Mouse (Mus musculus) gastrocnemius, adult 18-20 months (tissue): ENCODE measurements around the gene Lrrk1. TPM values are rescaled to one million over a fixed set of nuclear protein-coding genes. Genes with fewer than 3 reads are reported as not detected.
A peak's percentile ranks its signal among the peaks of the same experiment; 100 is the strongest.

Source experiments
- DNase-seq: peaks from one replicate; pipeline ENCODE4 v3.0.0; 2021; ENCODE audit warnings: low spot score
- total RNA-seq, 2 experiments: library from RNA; stranded (reverse); gene quantifications; 2 replicates each; pipeline ENCODE4 v1.2.3; 2021

Lrrk1 gene
- total RNA-seq, 2 experiments from 2014 or later = 2.8 to 3.4 TPM

DNA sequence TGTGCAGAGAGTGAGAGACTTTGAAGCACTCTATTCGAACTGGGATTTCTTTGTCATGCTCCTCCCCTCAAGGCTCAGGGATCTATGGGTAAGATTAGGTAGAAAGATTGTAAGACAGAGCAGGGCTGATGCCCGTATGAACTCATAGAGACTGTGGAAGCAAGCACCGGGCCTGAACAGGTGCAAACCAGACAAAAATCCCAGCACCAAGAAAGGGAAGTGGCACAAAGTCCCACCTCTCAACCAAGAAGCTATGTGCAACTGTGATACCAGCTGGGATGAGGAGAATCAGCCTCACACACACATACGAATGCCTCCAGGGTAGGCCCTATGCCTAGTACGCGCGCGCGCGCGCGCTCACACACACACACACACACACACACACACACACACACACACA is 2.3 kb downstream of the Lrrk1 start:
- DNase-seq = no peak

DNA sequence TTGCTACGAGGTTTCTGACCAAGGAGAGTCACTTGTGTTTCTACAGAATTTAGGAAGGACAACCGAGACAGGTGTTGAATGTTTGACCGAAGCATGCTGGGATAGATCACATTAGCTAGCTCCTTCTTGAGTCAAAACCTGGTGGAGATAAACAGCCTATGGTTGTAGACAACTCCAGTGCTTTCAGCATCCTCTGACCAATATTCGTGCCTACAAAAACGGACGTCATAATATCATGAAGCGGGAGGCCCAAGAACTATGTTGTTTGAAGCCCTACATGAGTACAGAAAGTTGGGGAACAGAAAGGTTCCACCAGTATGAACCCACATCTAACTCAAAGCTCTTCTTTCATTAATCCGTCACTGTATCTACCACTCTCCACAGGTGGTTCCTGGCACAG is 3.3 kb downstream of the Lrrk1 start:
- DNase-seq = no peak

DNA sequence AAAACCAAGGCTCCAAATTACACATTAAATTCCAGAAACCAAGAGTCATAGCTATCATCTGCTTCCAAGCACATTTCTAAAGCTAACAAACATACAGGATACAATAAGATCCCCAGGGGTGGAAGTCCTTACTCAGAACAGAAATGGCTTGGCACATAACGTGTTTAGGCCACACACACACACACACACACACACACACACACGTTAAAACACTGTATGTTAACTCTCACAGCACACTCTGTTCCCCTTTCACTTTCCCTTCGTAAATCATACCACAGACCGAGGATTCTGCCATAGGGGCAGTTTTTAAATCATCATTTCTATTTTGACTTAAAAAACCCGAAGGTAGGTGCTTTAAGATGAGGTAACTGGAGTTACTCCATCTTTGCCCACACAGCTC is 3.9 kb downstream of the Lrrk1 start:
- no peak for DNase-seq

DNA sequence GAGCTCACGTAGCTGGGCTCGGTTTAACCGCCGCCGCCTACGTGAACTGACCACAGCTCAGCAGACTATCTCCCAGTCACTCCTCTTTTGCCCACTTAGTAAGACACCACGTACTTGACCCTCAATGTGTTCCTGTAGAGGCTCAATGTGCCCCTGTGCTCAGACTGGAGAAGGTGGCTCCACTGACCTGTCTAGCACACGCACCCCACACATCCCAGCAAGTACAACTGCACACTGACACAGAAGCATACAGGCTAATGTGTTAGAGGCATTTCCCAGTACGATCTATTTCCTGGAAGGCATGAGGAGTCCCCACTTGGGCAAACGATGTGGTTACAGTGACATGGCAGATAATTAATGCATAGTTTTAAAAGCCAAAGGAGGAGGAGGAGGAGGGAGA is 11.6 kb downstream of the Lrrk1 start:
- no peak for DNase-seq

DNA sequence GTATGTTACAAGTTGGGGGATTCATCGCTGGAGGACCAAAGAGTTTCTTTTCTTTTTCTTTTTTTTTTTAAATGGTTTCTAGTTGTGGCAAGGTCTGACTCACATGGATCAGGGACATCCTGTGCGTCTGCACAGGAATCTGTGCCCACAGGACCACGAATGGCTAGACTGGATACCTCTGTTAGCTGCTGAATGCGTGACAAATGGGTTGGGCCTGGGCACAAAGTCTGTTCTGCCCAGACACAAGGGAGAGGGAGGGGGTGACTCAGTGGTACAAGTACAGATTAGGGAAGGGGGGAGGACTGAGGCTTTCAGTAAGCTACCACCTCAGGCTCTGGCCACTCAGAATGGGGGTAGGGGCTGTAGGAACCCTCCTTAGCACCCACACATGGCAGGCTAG is 12.4 kb downstream of the Lrrk1 start:
- DNase-seq = no peak

DNA sequence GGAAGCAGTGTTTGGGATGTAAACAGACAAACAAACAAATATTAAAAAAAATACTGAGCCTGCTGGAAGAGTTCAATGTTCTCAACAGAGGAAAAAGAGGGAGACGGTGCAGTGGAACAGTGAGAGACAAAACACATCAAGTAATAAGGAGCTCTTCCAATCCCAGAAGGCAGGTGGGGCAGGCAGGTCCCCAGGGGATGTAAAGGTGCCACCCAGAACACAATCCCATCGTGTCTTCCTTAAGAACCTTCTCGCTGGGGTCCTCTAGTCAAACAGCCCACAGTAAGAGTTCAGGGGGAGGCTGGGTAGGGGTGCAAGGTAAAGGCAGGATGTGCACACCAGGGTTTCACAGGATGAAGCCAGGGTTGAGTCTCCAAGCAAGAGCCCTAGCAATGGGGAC is 14.8 kb downstream of the Lrrk1 start:
- no peak for DNase-seq

DNA sequence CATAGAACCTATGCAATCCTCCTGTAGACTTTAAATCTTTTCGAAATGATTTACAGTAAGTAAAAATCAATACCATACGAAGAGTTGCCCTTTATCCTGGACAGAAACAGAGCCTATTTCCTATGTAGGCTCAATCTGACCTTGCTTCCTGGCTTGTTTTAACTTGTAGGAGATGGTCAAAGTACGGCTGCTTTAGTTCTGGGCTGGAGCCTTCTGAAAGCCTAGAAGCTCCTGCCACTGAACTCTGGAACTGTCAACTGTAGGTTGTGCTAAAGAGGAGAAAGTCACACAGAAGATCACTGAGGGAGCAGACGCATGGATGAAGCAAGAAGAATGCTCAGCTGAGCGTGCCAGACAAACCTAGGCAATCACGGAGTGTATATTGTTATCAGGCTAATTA is 17.2 kb downstream of the Lrrk1 start:
- DNase-seq = no peak

DNA sequence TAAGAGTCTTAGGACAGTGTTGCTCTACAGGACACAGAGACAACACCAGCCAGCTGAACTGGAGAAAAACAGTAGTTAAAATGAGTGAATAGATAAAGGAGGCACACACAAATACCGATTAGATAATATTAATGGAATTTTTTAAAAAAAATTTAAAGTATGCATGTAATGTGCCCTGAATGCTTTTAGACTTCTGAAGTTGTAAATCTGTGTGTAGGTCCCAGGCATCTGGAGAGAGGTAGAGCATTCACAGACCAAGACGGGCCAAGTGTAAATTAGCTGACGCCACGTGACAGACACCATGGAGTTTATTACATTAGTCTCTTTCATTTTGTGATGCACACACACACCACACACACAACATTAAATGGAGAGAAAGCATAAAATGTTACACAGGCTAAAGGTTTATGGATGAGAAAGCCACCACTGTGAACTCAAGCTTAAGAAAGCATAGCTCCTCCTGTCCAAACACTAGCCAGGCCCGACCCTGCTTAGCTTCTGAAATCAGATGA is 18.2 kb downstream of the Lrrk1 start:
- no peak for DNase-seq

DNA sequence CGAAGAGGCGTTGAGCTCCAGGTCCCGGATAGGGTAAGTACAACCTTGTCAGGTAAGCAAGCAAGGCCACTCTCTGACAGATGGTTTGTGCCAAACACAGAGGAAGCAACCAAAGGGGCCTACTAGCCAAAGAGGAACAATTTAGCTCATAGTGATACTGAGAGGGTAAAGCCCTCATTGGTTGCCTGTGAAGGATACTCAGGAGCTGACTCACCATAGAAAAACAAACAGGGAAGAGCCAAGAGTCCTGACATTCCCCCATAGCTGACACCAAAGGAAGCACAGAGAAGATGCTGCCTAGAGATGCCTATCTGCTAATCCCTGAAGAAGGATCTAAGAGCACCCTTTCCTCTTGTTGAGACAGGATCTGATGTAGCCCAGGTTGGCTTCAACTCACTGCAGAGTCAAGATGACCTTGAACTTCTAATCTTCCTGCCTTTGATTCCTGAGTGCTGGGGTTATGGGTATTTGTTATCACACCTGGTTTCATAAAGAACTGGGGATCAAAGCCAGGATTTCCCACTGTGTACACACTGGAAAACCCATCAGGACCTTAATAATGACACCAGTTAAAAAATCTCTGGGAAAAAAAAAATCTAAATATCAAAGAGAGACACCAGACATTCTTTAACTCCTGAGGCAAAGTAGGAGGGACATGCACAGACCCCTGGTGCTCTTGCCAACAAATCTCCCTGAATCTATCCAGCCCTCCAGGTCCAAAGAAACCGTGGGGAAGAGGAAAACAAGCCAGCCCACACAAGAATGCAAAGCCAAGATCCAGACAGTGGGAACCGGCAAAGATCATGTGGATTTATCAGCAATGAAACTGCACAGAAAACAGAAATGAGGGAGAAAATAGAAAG is 18.8 kb downstream of the Lrrk1 start:
- DNase-seq = no peak

DNA sequence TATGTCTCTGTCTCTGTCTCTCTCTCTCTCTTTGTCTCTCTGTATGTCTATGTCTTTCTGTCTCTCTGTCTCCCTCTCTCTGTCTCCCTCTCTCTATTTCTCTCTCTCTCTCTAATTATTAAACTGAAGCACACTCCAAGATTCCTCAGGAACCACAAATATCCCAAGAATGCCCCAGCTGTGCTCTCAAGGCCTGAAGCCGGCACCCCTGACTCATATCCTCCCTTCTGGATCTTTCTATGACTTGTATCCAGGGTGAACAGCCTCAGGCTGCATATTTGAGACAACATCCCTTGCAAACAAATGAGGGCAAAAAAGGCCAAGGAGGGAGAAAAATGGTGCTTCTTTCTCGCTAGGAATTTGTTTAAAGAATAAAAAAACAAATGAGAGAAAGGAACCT is 22.2 kb downstream of the Lrrk1 start, which contains the start of gene Gm10974:
Gene Gm10974, plus strand, starts transcription at position 2 of the 400 bp plus-strand sequence.
- DNase-seq = peak; percentile 35

DNA sequence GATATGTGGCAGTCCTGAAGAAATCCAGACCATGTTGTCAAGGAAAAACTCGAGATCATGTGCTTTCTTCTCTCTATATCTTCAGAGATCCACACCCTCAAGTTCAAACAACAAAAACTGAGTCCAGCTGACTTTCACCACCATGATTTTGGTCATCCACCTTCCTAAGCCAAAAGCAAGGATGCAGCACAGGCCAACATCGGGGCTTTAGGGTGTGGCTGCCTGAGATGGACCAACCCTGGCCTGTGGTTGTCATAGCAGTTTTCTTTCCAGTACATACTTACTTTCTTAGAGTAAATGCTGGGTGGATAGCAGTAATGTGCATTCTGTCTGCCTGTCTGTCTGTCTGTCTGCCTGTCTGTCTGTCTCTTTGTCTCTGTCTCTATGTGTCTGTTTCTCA is 22.7 kb downstream of the Lrrk1 start:
- DNase-seq = no peak

DNA sequence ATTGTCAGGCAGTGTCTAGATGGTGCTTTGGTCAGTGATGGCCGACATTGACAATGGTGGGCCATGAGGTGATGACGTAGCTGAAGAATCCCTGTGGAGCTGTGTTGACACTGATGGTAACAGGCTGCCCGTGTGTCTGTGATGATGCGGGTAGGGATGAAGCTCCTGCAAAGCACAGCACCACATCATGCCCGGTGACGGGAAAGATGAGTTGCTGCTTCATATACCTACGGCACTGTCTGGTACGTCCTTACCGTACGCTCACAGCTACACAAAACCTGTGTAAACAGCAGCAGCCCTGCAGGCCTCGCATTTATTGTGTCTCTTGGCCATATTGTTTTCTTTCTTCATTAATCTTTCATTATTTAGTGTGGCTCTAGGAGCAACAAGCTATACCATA is 23.7 kb downstream of the Lrrk1 start:
- DNase-seq = no peak

DNA sequence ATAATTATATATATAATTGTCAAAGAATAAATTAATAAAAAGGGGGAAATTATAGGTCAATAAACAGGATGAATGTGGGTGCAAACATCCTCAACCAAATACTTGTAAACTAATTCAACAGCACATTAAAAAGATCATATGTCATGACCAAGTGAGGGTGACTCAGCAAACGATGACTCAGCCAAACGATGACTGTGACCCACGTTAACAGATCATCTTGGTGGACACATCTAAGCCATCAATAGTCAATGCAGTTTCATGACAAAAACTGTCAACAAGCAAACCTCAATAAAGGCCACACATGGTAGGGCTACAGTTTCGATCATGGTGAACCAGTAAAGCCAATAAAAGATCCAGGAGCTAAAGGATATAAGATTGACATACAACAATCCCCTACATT is 29.1 kb downstream of the Lrrk1 start:
- no peak for DNase-seq

DNA sequence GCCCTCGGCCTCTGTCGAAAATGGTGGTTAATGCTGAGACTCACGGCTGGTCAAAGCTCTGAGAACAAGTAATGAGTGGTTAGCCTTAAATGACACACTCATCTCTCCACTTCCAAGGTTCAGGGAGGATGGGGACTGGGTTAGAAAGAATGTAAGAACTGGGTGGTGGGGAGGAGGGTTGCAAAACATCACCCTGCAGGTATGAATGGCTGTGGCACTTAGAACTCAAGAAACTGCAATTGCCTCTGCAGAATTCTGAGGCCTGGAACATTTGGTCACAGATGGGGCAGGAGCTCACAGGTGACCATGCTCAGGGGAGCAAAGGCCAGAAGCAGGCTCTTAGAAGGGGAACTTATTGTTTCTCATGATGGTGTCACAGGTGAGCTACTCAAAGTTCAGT is 29.7 kb downstream of the Lrrk1 start:
- no peak for DNase-seq

DNA sequence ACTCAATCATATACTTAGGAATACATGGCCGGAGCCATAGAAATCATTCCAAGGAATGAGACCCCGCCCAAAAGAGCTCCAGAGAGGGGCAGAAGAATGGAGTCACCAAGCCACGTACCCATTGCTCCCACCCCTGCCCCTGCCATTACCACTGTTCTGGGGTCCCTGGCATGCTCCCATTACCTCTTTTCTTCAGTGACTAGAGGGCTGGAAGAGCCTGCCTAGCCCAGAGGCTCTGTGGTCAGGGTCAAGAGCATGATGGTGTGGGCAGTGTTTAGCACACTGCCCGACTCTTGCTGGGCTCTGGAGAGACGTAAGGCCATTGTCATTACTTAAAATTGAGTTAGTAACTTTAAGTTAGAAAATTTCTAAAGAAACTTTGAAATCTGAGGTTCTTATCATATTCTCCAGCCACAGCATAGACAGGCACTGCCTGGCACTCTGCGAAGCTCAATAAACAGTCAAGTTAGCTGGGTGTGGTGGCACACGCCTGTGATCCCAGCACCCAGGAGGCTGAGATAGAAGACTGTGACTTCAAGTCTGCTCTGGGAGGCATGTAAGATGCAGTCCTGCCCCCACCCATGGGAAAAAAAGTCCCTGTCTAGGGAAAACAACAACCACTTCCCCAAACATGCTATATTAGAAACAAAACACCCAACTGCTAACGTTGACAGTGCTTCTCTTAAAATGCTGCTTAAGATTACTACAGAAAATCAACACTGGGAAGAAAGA is 32.2 kb downstream of the Lrrk1 start:
- DNase-seq = no peak

DNA sequence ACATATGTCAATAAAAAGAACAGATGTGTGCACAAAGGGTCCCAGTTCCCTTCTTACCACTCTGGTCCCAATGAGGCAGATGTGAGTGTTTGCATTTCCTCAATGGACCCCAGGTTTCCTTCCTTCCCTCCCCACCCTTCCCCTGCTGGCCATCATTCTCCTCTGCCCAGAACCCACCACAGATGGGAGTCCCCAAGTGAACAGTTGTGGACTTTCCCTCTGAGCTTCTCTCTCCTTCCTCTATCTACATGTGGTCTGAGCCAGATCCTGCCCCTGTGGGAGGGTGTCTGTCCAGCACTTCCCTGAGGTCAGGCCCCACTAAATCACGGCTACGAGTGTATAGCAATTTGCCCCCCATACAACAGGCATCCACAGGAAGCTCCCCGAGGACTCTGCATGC is 33.2 kb downstream of the Lrrk1 start:
- no peak for DNase-seq

DNA sequence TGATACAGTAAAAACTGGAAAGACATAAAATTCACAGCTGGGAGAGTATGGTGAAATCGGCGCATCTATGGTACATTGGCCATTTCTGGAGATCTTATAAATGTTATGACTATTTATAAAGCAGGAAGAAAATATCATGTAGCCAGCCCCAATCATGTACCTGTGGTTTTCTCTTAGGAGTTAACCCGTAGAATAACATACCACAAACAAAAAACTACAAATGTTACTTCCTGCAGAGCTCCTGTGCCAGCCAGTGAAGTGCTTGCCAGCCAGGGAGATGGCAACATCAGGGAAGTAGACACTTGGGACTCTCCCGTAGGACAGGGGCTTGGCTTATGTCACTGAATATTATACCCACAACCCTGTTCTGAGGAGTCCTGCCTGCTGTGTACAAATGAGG is 37.1 kb downstream of the Lrrk1 start:
- no peak for DNase-seq

DNA sequence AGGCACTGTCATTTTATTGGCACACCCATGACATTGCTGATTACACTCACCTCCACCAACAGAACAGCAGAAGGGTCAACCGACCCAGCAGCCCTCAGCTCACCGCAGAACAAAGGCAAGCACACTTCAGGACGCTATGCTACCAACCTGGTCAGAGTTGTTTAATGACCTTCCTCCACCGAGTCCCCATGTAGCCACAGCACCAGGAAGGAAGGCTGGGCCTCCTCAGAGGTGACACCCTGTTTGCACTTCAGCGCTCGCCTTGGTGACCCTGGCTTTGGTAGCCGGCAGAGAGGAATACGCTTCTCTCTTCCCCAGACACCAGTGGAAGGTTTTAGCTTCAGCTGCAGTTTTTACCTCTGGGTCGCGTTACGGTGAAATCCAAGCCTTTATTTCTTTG is 38.5 kb downstream of the Lrrk1 start:
- no peak for DNase-seq

DNA sequence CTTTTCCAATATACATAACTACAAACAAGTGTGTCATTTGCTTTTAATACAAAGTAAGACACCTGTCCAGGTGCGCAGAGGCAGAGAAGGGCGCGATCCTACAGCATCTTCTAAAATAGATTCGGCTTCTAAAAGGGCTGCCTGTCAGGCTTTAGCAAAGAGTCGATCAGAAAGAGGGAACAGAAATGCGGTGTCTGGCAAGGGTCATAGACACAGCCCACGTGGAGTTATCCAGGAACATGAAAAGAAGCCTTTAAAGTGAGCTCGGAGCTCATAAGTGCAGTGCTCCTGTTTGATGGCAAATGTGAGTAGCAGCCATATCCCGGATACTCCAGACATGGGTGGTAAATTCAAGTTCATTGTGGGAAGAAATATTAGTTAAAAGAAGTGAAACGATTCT is 39.6 kb downstream of the Lrrk1 start:
- no peak for DNase-seq

DNA sequence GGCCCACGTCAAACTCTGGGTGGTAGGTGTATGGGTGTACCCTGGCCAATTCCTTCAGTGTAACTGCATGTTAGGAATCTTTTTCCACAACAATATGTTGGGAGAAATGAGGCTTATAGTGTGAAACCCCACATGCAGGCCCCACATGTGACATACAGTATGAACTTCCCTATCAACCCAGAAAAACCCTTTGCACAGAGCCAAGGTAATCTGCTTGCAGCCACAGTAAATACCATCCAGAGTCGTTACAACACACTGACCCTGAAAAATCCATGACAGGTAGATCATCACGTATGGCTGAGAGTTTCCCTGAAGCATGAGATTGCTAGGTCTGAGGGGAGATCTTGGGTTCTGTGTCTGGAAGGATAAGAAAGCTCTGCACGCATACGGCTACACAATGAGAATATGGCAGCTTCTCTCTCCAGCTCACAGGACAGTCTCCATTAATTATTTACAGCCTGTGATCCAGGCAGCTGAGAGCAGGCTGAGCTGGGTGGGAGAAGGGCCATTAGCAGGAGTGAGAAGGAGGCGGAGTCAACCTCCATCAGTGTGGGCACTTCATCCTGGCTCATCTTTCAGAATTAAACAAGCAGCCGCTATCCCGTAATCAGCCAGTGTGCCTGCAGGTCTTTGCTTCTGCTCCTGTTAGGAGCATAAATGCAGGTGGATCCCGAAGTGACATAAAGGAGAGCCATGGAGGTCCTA is 41.0 kb downstream of the Lrrk1 start:
- DNase-seq = no peak

DNA sequence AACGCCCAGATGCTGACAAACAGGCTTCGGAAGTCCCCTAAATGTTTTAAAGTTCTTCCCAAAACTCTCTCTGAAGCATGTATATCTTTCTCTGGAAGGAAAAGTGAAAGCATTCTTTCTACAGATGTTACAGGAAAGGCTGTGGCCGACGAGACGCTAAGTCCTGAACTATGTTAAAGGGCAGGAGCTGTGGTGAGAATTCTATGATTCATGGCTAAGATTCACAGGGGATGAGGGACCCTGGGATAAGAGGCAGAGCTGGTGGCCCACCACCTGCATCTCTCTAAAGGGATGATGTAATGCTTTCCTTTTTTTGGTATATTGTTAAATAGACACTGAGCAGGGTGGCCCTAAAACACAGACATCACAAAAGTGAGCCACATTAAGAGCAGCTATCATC is 44.8 kb downstream of the Lrrk1 start:
- DNase-seq = no peak

DNA sequence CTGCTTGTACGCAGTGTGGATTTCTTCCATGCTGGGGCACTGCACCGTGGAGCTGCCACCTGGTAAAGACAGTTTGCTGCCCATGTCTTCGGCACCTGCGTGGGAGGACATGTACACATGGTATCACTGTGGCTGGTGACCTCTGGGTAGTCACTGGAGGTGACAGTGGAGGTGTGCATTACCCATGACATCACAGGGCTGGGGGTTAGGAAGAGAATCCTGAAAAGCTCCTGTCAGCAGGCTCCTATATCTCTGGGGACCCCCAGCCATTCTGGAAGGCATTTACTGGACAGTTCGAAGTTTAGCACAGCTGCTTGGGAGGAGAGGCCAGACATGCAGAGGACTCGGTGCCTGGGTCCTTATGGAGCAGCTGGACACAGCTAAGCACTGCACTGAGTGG is 45.3 kb downstream of the Lrrk1 start:
- no peak for DNase-seq
